Mouse (Mus musculus) stomach, postnatal 0 days (tissue): ENCODE data around the gene P2ry4. TPM values are rescaled to one million over a fixed set of nuclear protein-coding genes. Genes with fewer than 3 reads are reported as not detected.

Experiments
- ATAC-seq: fragments of 200-750 bp; cut with Nextera tagmentation; 2 replicates; pipeline ENCODE4 v1.8.0; 2017; ENCODE audit not compliant: low FRiP score, low TSS enrichment
- DNase-seq: peaks from one replicate; pipeline ENCODE4 v3.0.0-alpha.2; 2016; ENCODE audit warnings: low spot score
- H3K27ac ChIP-seq: fragments of 300-500 bp; sonication (generic); replicated peaks from 2 replicates; pipeline ENCODE4 v1.5.1; 2014; ENCODE audit warnings: mild to moderate bottlenecking, control low read depth
- H3K27me3 ChIP-seq: fragments of 300-500 bp; sonication (generic); 2 replicates; pipeline ENCODE4 v1.6.1; 2014; ENCODE audit warnings: low read length; ENCODE audit not compliant: control insufficient read depth, insufficient read depth
- H3K36me3 ChIP-seq: fragments of 300-500 bp; sonication (generic); 2 replicates; pipeline ENCODE4 v1.6.1; 2014; ENCODE audit warnings: low read length, mixed read lengths; ENCODE audit not compliant: control insufficient read depth, insufficient read depth
- H3K4me1 ChIP-seq: fragments of 300-500 bp; sonication (generic); replicated peaks from 2 replicates; pipeline ENCODE4 v1.6.1; 2014; ENCODE audit warnings: antibody characterized with exemption; ENCODE audit not compliant: control insufficient read depth, insufficient read depth
- H3K4me2 ChIP-seq: fragments of 300-500 bp; sonication (generic); replicated peaks from 2 replicates; pipeline ENCODE4 v1.6.1; 2014; ENCODE audit warnings: low read depth, mild to moderate bottlenecking, control low read depth, moderate library complexity
- H3K4me3 ChIP-seq: fragments of 300-500 bp; sonication (generic); 2 replicates; pipeline ENCODE4 v1.5.1; 2014; ENCODE audit warnings: low read depth, low read length, control low read depth
- H3K9ac ChIP-seq: fragments of 300-500 bp; sonication (generic); 2 replicates; pipeline ENCODE4 v1.6.1; 2014; ENCODE audit warnings: mild to moderate bottlenecking, low read length, control low read depth, mixed read lengths
- H3K9me3 ChIP-seq: fragments of 300-500 bp; sonication (generic); 2 replicates; pipeline ENCODE4 v1.6.1; 2016; ENCODE audit warnings: low read length; ENCODE audit not compliant: control insufficient read depth
- CTCF ChIP-seq: IDR thresholded peaks from 2 replicates; pipeline ENCODE4 v1.5.1; 2016; ENCODE audit warnings: antibody characterized with exemption, low read depth, mild to moderate bottlenecking, moderate library complexity
- EP300 ChIP-seq: optimal IDR thresholded peaks from 2 replicates; pipeline ENCODE3; 2016; ENCODE audit warnings: antibody characterized with exemption
- WGBS: fragments of 180-500 bp; shearing (Covaris S2); extraction: QIAGEN DNeasy Blood & Tissue Kit; methylation state at CpG from one replicate; pipeline ENCODE4 v1.1.7; 2014; 5-methylcytosine and 5-hydroxymethylcytosine counted together
- polyA plus RNA-seq: library from polyadenylated mRNA; unstranded; fragments of >200 nt; fragmentation: Nextera tagmentation; extraction: Ambion mirVana; gene quantifications from 2 replicates; pipeline ENCODE4 v1.2.1, GENCODE M21; 2015

The P2ry4 gene
- polyA plus RNA-seq, 1 experiment from 2014 or later = 3.0 TPM

GRCm38 (mm10) chrX:100571951-100572350, 22.7 kb downstream of the P2ry4 start, which contains the start of gene Awat1:
Awat1 (plus strand) TSS chrX:100572251.
- Histone ChIP-seq H3K27me3 (no peaks in the 10 kb centered on the region), H3K4me2 (no peak within 1 kb of the TSS), H3K9me3 (no peaks in the 10 kb centered on the region), H3K9ac (no peak within 1 kb of the TSS), H3K27ac (no peak within 1 kb of the TSS), H3K4me1 (no peaks in the 10 kb centered on the region), H3K36me3 (no peaks in the 10 kb centered on the region), H3K4me3 (no peak within 1 kb of the TSS)
- DNase-seq (no peak), ATAC-seq (no peak)
- TF ChIP-seq EP300 (no peak), CTCF (no peak)
- WGBS = 85% methylated on average over 1 of the region's 1 CpGs

- DNase-seq (no peak), ATAC-seq (no peak)
- Histone ChIP-seq H3K27me3 (no peaks in the 10 kb centered on the region), H3K36me3 (no peaks in the 10 kb centered on the region), H3K4me3 (no peak overlapping the region), H3K4me1 (no peaks in the 10 kb centered on the region), H3K9ac (no peak overlapping the region), H3K27ac (no peak overlapping the region), H3K9me3 (no peaks in the 10 kb centered on the region), H3K4me2 (no peak overlapping the region)
- TF ChIP-seq EP300 (no peak), CTCF (no peak)
- WGBS = 80% methylated on average over 3 of the region's 3 CpGs
Observed at GRCm38 (mm10) chrX:100565696-100566095, 29.0 kb downstream of the P2ry4 start.

DNA sequence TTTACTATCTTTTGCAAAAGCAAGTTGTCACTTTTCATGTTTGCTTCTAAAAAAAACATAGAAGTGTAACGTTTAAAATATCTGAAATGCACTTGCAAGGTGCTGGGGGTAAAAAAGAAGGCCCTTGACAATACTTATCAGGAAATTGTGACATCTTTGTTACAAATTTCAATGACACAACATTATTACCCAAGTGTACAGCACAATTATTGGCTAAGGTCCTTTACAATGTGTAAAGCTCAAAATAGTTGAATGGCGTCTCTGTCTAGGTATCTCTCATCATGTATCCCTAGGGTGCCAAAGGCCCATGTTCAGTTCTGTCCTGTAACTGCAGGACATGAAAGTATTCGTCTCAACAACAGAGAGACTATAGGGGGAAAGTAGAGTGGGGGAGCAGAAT, 38.6 kb downstream of the P2ry4 start:
- no peak overlapping the region for H3K9ac ChIP-seq
- no peaks in the 10 kb centered on the region for H3K36me3 ChIP-seq
- H3K4me1 ChIP-seq = no peaks in the 10 kb centered on the region
- H3K4me3 ChIP-seq = no peak overlapping the region
- no peak overlapping the region for H3K27ac ChIP-seq
- no peak for DNase-seq
- H3K4me2 ChIP-seq = no peak overlapping the region
- no peaks in the 10 kb centered on the region for H3K27me3 ChIP-seq
- TF ChIP-seq EP300 (no peak), CTCF (no peak)
- ATAC-seq = no peak
- 61% methylated on average over 3 of the region's 3 CpGs for WGBS
- no peaks in the 10 kb centered on the region for H3K9me3 ChIP-seq

Other genes with a start within 250 kb of the P2ry4 start
- not detected in 2 replicates for gene Otud6a, start 165.9 kb downstream of the P2ry4 start, polyA plus RNA-seq
- 0.36 and 0.39 TPM in 2 replicates for gene Awat2, start 152.2 kb downstream of the P2ry4 start, polyA plus RNA-seq
- gene Igbp1, start 100.6 kb downstream of the P2ry4 start, polyA plus RNA-seq = 28.9 and 30.7 TPM in 2 replicates
- 0.04 TPM in 2 replicates for gene Dgat2l6, start 70.0 kb downstream of the P2ry4 start, polyA plus RNA-seq
- not detected in 2 replicates for gene Awat1, start 22.6 kb downstream of the P2ry4 start, polyA plus RNA-seq
- gene Arr3, start 10.6 kb upstream of the P2ry4 start, polyA plus RNA-seq = not detected in 2 replicates
- gene Kif4, start 30.9 kb upstream of the P2ry4 start, polyA plus RNA-seq = 4.0 and 4.8 TPM in 2 replicates
- 80.2 and 81.2 TPM in 2 replicates for gene Pdzd11, start 31.7 kb upstream of the P2ry4 start, polyA plus RNA-seq
- gene Gdpd2, start 135.0 kb upstream of the P2ry4 start, polyA plus RNA-seq = 21.4 and 28.1 TPM in 2 replicates
- 3.0 and 3.2 TPM in 2 replicates for gene Dlg3, start 172.9 kb upstream of the P2ry4 start, polyA plus RNA-seq